Mouse (Mus musculus) left cerebral cortex, postnatal 4 days (tissue): ENCODE data around the gene Nacc2. TPM values are rescaled to one million over a fixed set of nuclear protein-coding genes. Genes with fewer than 3 reads are reported as not detected.

Experiments used
- DNase-seq: peaks from one replicate; pipeline ENCODE4 v3.0.0-alpha.2; 2022
- intact Hi-C: fragments of 180-260 bp; cut with DNase I; formaldehyde crosslinking; loops from one replicate; pipeline ENCODE4 v1.15.1; 2025
- total RNA-seq, 2 experiments: library from RNA; stranded (reverse); gene quantifications; 2 replicates each; pipeline ENCODE4 v1.2.3; 2021

Gene Nacc2
- total RNA-seq, 2 experiments from 2014 or later = 24.6 to 26.5 TPM

GRCm38 (mm10) chr2:26140292-26140819 lies 17.3 kb upstream of the Nacc2 start:
- DNase-seq = peak; percentile 100
- intact Hi-C loops = loop anchor here (5.0 kb wide), 1 partner anchor 118 kb away; the partner anchor contains the start of gene Ubac1

GRCm38 (mm10) chr2:26139545-26140206 lies 16.7 kb upstream of the Nacc2 start:
- intact Hi-C loops = loop anchor here (5.0 kb wide), 1 partner anchor 117 kb away; the partner anchor contains the start of gene Ubac1
- DNase-seq = peak; percentile 65

GRCm38 (mm10) chr2:26139034-26139544 lies 16.1 kb upstream of the Nacc2 start:
- DNase-seq = no peak
- intact Hi-C loops = no loop called here

GRCm38 (mm10) chr2:26138252-26139033 lies 15.4 kb upstream of the Nacc2 start:
- no peak for DNase-seq
- intact Hi-C loops = no loop called here

- no peak for DNase-seq
- intact Hi-C loops = no loop called here
Measured at GRCm38 (mm10) chr2:26134591-26134990, 11.6 kb upstream of the Nacc2 start.

GRCm38 (mm10) chr2:26132628-26133551 lies 9.9 kb upstream of the Nacc2 start:
- DNase-seq = peak; percentile 92
- intact Hi-C loops = no loop called here

- no peak for DNase-seq
- intact Hi-C loops = no loop called here
Measured at GRCm38 (mm10) chr2:26131327-26131726, 8.3 kb upstream of the Nacc2 start.

- intact Hi-C loops = no loop called here
Measured at GRCm38 (mm10) chr2:26129962-26130361, 6.9 kb upstream of the Nacc2 start.

GRCm38 (mm10) chr2:26129346-26129745 lies 6.3 kb upstream of the Nacc2 start:
- no peak for DNase-seq
- intact Hi-C loops = no loop called here

More at GRCm38 (mm10) chr2:26129962-26130361, 6.9 kb upstream of the Nacc2 start:
- no peak for DNase-seq

GRCm38 (mm10) chr2:26122171-26123078 lies 595 bp downstream of the Nacc2 start:
- intact Hi-C loops = no loop called here
- DNase-seq = peak; percentile 40

- no peak for DNase-seq
- intact Hi-C loops = no loop called here
Measured at GRCm38 (mm10) chr2:26121541-26122083, 1.4 kb downstream of the Nacc2 start.

GRCm38 (mm10) chr2:26119626-26120025 lies 3.4 kb downstream of the Nacc2 start:
- DNase-seq = no peak
- intact Hi-C loops = no loop called here

GRCm38 (mm10) chr2:26119310-26119592 lies 3.8 kb downstream of the Nacc2 start:
- DNase-seq = no peak
- intact Hi-C loops = no loop called here

GRCm38 (mm10) chr2:26118584-26119309 lies 4.3 kb downstream of the Nacc2 start:
- DNase-seq = peak; percentile 67
- intact Hi-C loops = no loop called here

- intact Hi-C loops = no loop called here
- no peak for DNase-seq
Measured at GRCm38 (mm10) chr2:26117580-26117979, 5.4 kb downstream of the Nacc2 start.

- no peak for DNase-seq
- intact Hi-C loops = no loop called here
Measured at GRCm38 (mm10) chr2:26116550-26116949, 6.5 kb downstream of the Nacc2 start.

GRCm38 (mm10) chr2:26115215-26115614 lies 7.8 kb downstream of the Nacc2 start:
- intact Hi-C loops = no loop called here
- DNase-seq = no peak

GRCm38 (mm10) chr2:26108237-26108636 lies 14.8 kb downstream of the Nacc2 start:
- intact Hi-C loops = no loop called here

GRCm38 (mm10) chr2:26107011-26107410 lies 16.0 kb downstream of the Nacc2 start:
- intact Hi-C loops = no loop called here
- DNase-seq = no peak

More at GRCm38 (mm10) chr2:26108237-26108636, 14.8 kb downstream of the Nacc2 start:
- no peak for DNase-seq
